Mouse (Mus musculus): Measurements from ENCODE around the gene Uck2. TPM values are rescaled to one million over a fixed set of nuclear protein-coding genes. Genes with fewer than 3 reads are reported as not detected.

The Uck2 gene
- polyA plus RNA-seq (2012; rRNA removed), result 26.6 and 48.0 TPM in 2 replicates

DNA sequence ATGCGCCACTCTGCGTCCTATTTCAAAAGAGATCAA lies at the start of gene Uck2:
Gene Uck2 (minus strand): TSS at position 1 of the 36 bp plus-strand sequence.

GRCm38 (mm10) chr1:167308261-167309054 lies 23.3 kb upstream of the Uck2 start, which contains the start of gene Tmco1:
TSS of gene Tmco1 (plus strand) at chr1:167308378.

Other genes starting within 250 kb of the Uck2 start
- 28.3 and 36.6 TPM in 2 replicates for gene Tmco1, start 23.1 kb upstream of the Uck2 start, polyA plus RNA-seq (2012; rRNA removed)
- 40.0 and 41.0 TPM in 2 replicates for gene Aldh9a1, start 64.7 kb upstream of the Uck2 start, polyA plus RNA-seq (2012; rRNA removed)
- 152 and 205 TPM in 2 replicates for gene Mgst3, start 108.5 kb upstream of the Uck2 start, polyA plus RNA-seq (2012; rRNA removed)
- gene Lrrc52, start 181.5 kb upstream of the Uck2 start, polyA plus RNA-seq (2012; rRNA removed), result 0.16 TPM in 1 of 2 replicates, not detected in the other

Measured in ovary, adult 2 months (tissue).